Mouse (Mus musculus) heart, postnatal 36 days (tissue): ENCODE measurements around the gene Cass4. TPM values are rescaled to one million over a fixed set of nuclear protein-coding genes. Genes with fewer than 3 reads are reported as not detected.
A peak's percentile ranks its signal among the peaks of the same experiment; 100 is the strongest.

Source experiments
- DNase-seq, 2 experiments: peaks; one replicate each; pipeline ENCODE4 v3.0.0; 2021 to 2022
- intact Hi-C: fragments of 180-260 bp; cut with DNase I; formaldehyde crosslinking; loops from one replicate; pipeline ENCODE4 v1.15.1; 2025
- total RNA-seq, 2 experiments: library from RNA; stranded (reverse); gene quantifications; 2 replicates each; pipeline ENCODE4 v1.2.3; 2021

Gene Cass4
- under 1 TPM; 0.36 to 0.46 TPM for total RNA-seq

DNA sequence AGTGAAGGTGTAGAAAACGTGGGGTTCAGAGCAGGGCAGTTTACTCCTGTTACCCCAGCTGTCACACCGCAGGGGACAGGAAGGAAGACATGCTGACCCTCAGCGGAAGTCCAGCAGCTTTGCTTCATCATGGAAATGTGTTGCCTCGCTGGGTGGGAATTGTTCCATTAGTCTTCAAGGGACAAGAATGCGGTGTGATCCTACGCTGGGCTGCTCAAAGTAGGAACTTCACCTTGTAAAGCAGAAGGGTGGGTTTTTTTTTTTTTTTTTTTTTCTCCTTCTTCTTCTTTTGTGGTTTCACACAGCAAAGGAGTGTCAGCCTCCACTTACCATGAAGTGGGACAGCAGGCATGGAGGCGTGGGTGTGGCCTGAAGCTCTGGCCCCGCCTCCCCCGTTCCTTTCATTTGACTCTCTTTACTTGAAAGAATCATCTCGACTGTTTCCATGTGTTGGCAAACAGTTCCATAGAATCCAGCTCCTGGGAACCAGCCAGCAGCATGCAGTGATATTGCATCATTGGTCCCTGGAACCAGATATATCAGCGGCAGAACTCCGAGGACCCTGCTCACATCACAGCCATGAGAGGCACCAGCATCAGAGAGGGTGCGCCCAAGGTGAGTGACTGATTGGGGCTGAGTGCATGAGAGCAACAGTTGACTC lies at the start of gene Cass4:
TSS of gene Cass4 (plus strand) at position 404 of the 661 bp plus-strand sequence.
- no peak for DNase-seq
- intact Hi-C loops: no loop called here

- intact Hi-C loops: loop anchor here (10.0 kb wide), 1 partner anchor 1320 kb away; no protein-coding TSS in a partner anchor
These were observed 48.9 kb upstream of the Cass4 start for GRCm38 (mm10) chr2:172344669-172345068.

DNA sequence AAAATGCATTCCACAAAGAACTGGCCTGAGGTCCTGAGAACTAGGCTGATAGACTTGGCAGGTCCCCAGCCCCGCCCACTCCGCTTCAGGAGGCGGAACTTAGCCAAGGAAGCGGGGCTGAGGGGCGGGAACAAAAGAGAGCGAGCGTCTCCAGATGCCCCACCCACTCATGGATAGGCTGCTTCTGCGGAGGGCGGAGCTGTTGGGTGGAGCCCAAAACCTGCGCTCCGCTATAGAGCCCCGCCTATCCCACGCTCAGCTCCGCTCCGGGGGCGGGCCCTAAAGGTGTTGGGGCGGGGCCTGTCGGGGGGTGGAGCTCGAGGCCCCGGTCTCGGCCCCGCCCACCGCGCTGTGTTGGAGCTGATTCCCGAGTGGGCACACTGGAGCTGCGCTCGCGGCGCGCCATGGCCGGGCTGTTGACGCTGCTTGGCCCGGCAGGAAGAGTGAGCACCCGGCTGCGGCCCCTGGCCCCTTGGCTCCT lies 48.3 kb upstream of the Cass4 start, which contains the start of gene Fam210b:
TSS of gene Fam210b (plus strand) at position 308 of the 481 bp plus-strand sequence.
- DNase-seq: peak; percentile 95 to 98
- intact Hi-C loops: loop anchor here (10.0 kb wide), 1 partner anchor 1320 kb away; no protein-coding TSS in a partner anchor

More at GRCm38 (mm10) chr2:172344669-172345068, 48.9 kb upstream of the Cass4 start:
- DNase-seq: no peak

- intact Hi-C loops: loop anchor here (10.0 kb wide), 1 partner anchor 1319 kb away; no protein-coding TSS in a partner anchor
- peak; percentile 19 to 34 for DNase-seq
These were observed 47.3 kb upstream of the Cass4 start for GRCm38 (mm10) chr2:172346034-172346929.

- intact Hi-C loops: loop anchor here (10.0 kb wide), 1 partner anchor 1318 kb away; no protein-coding TSS in a partner anchor
- no peak for DNase-seq
These were observed 46.5 kb upstream of the Cass4 start for GRCm38 (mm10) chr2:172346933-172347611.

GRCm38 (mm10) chr2:172348297-172348950 lies 45.2 kb upstream of the Cass4 start:
- intact Hi-C loops: loop anchor here (2.0 to 10.0 kb wide), 2 partner anchors 22 to 1316 kb away; partner anchors contain the start of genes Aurka and Cstf1
- peak; percentile 11 to 12 for DNase-seq

- intact Hi-C loops: loop anchor here (2.0 to 10.0 kb wide), 2 partner anchors 21 to 1315 kb away; partner anchors contain the start of genes Aurka and Cstf1
- no peak for DNase-seq
These were observed 43.8 kb upstream of the Cass4 start for GRCm38 (mm10) chr2:172349776-172350175.

GRCm38 (mm10) chr2:172350773-172351172 lies 42.8 kb upstream of the Cass4 start:
- intact Hi-C loops: no loop called here
- no peak for DNase-seq

- intact Hi-C loops: no loop called here
- no peak for DNase-seq
These were observed 40.4 kb upstream of the Cass4 start for GRCm38 (mm10) chr2:172353218-172353617.

- DNase-seq: no peak
These were observed 38.8 kb upstream of the Cass4 start for GRCm38 (mm10) chr2:172354761-172355160.

GRCm38 (mm10) chr2:172355833-172356232 lies 37.8 kb upstream of the Cass4 start:
- DNase-seq: no peak
- intact Hi-C loops: no loop called here

More at GRCm38 (mm10) chr2:172354761-172355160, 38.8 kb upstream of the Cass4 start:
- intact Hi-C loops: no loop called here

DNA sequence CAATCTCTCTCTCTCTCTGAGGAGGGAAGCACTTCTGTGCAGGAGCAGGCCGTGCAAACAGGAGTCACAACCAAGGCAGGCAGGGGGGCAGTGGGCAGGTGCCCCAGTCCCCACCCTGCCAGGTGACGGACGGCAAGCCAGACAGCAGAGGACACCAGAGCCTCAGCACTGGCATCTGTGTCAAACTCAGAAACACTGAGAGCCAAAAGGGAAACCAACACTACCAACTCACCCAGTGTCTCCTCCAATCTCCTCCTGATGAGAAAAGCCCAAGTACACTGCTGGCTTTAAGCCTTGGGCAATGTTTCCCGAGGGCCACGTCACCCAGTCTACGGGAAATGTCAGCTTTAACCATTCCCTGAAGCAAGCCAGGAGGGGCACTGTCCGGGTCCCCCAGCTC lies 30.4 kb upstream of the Cass4 start:
- intact Hi-C loops: no loop called here

GRCm38 (mm10) chr2:172370411-172371223 lies 23.0 kb upstream of the Cass4 start, which contains the start of the genes Aurka and Cstf1:
Gene Aurka, minus strand, starts transcription at chr2:172370535.
Gene Cstf1, plus strand, starts transcription at chr2:172370681.
- intact Hi-C loops: loop anchor here (1.0 to 2.0 kb wide), 2 partner anchors 22 to 49 kb away; no protein-coding TSS in a partner anchor
- DNase-seq: peak; percentile 93 to 97

More for the DNA sequence above, 30.4 kb upstream of the Cass4 start:
- DNase-seq: no peak

DNA sequence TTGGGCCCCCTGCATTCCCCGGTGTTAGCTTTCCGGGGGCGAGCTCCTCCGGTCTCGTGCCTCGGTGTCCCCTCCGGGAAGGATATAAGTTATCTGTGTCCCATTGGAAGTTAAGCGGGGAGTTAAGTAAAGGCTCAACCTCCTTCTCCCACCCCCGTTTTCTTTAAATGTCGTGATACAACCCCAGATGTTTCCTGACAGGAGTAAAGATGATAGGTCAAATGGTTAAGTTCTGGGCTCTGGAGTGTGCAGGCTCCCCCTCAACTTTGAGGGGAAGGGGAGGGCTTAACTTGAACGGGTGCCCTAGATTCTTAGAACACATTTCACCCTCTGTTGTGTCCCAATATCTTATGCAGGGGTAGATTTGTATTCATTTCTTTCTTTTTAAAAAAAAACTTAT lies 22.3 kb upstream of the Cass4 start:
- DNase-seq: no peak
- intact Hi-C loops: loop anchor here (2.0 kb wide), 1 partner anchor 22 kb away; no protein-coding TSS in a partner anchor

DNA sequence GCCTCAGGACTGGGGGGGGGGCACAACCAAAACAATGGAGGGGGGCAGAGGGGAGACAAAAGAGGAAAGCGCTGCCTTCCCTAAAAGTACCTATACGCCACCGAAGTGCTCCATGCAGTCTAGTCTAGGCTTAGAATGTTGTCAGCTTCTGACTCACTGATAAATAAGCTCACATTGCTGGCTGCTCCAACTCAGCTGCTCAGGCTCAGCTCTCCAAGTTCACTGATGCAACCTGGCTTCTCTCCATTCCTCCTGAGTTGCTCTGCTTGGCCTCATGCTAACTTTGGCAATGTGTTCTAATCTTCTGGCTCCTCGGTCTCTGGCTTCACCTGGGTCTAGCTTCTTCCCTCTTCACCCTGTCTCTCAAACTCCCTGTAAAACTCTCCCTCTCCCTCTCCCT lies 17.0 kb upstream of the Cass4 start:
- no peak for DNase-seq
- intact Hi-C loops: no loop called here

- DNase-seq: no peak
- intact Hi-C loops: no loop called here
These were observed 16.5 kb upstream of the Cass4 start for GRCm38 (mm10) chr2:172376999-172377515.

- intact Hi-C loops: no loop called here
- DNase-seq: peak in 1 of 2 experiments; percentile 46
These were observed 15.3 kb upstream of the Cass4 start for GRCm38 (mm10) chr2:172378332-172378731.

DNA sequence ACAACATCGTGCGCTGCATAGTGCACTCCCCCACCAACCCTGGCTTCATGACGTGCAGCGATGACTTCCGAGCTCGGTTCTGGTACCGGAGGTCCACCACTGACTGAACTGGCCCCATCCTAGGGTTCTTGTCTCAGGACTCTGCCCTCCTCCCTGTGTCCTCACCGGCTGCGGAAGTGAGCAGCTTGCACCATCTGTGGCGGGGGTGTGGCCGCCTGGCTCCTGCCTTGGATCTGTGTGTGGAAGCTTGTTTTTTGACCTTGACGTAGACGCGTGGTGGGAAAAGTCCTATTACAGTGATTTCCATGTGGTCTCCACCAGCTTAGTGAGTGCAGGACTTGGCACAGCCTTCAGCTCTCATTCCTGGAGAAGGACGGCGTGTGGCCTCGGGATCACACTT lies 13.1 kb upstream of the Cass4 start:
- intact Hi-C loops: no loop called here

More for the DNA sequence above, 13.1 kb upstream of the Cass4 start:
- no peak for DNase-seq
